Comparison of ENCODE assay signal across 8 mouse cellular contexts in the genomic region with DNA sequence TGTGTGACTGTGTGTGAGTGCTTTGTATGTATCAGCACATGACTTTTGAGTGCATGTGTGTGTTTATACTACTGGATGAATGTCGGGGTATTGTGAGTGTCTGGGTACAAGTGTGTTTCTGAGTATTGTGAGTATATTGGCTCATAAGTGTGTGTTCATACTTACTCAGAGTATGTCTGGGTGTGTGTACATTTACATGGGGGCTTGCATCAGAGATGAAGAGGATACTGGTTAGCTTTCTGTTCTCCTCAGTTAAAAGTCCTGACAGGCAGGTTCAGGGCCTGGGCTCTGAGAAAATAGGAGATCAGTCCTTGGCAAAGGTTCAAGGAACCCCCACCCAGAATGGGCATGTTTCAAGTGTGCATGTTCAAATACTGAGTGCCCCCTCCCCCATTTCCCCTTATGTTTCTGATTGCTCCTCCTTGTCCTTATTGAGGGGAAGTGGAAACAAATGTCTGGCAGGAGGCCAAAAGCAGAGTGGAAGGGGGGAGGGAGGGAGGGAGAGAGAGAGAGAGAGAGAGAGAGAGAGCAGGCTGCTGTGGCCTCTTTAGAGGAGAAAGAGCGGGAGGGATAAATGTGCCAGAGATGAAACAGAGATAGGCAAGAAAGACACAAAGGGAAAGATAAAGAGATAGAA.
DNase-seq lines count a peak whose midpoint lies in the region; ATAC-seq lines count a peak whose summit lies in the region.

No protein-coding gene starts in this region.

- DNase-seq in 416B (ENCODE audit: low read depth) (peak; percentile 65), adipocyte (ENCODE audit: low spot score) (peak; percentile 39)
- peak; percentile 77 for DNase-seq in heart, embryonic 10.5 days (ENCODE audit: low spot score)
- peak; percentile 82 for DNase-seq in limb, embryonic 11.5 days (ENCODE audit: low spot score)
- no peak for DNase-seq in cerebellum, adult 8-10 months
- DNase-seq in ovary, postnatal 36 days (ENCODE audit: low spot score): no peak

- 51% methylated on average over 2 of the region's 2 CpGs for WGBS in heart, embryonic 10.5 days
- 49% methylated on average over 2 of the region's 2 CpGs for WGBS in limb, embryonic 11.5 days
- 54% methylated on average over 2 of the region's 2 CpGs for WGBS in midbrain, embryonic 15.5 days

- no peak overlapping the region for H3K4me3 ChIP-seq in heart, embryonic 10.5 days
- no peak overlapping the region for H3K4me3 ChIP-seq in limb, embryonic 11.5 days (ENCODE audit: low read depth, low read length)
- no peak overlapping the region for H3K4me3 ChIP-seq in midbrain, embryonic 15.5 days

- no peak overlapping the region for H3K4me2 ChIP-seq in limb, embryonic 11.5 days (ENCODE audit: low read depth, severe bottlenecking)
- H3K4me2 ChIP-seq in midbrain, embryonic 15.5 days: no peak overlapping the region

- no peaks in the 10 kb centered on the region for H3K27me3 ChIP-seq in heart, embryonic 10.5 days (ENCODE audit: insufficient read depth, poor library complexity, severe bottlenecking)
- no peaks in the 10 kb centered on the region for H3K27me3 ChIP-seq in limb, embryonic 11.5 days (ENCODE audit: control insufficient read depth, insufficient read depth, low read length)
- H3K27me3 ChIP-seq in midbrain, embryonic 15.5 days (replicated peaks): no peaks in the 10 kb centered on the region

- H3K27ac ChIP-seq in heart, embryonic 10.5 days: peak overlapping the region; percentile 80
- peak overlapping the region; percentile 90 for H3K27ac ChIP-seq in limb, embryonic 11.5 days (replicated peaks; ENCODE audit: low read depth, low read length)
- H3K27ac ChIP-seq in midbrain, embryonic 15.5 days: peak overlapping the region; percentile 54

- H3K9ac ChIP-seq in limb, embryonic 11.5 days (ENCODE audit: low read length): no peak overlapping the region
- H3K9ac ChIP-seq in midbrain, embryonic 15.5 days: no peak overlapping the region

- no peaks in the 10 kb centered on the region for H3K9me3 ChIP-seq in heart, embryonic 10.5 days
- H3K9me3 ChIP-seq in limb, embryonic 11.5 days (ENCODE audit: control insufficient read depth, low read length): no peaks in the 10 kb centered on the region
- no peaks in the 10 kb centered on the region for H3K9me3 ChIP-seq in midbrain, embryonic 15.5 days

- no peaks in the 10 kb centered on the region for H3K36me3 ChIP-seq in heart, embryonic 10.5 days
- no peaks in the 10 kb centered on the region for H3K36me3 ChIP-seq in limb, embryonic 11.5 days (ENCODE audit: control insufficient read depth, insufficient read depth, low read length)
- no peaks in the 10 kb centered on the region for H3K36me3 ChIP-seq in midbrain, embryonic 15.5 days (replicated peaks)

- peaks cover 22% of the 10 kb centered on the region for H3K4me1 ChIP-seq in heart, embryonic 10.5 days
- peaks cover 15% of the 10 kb centered on the region for H3K4me1 ChIP-seq in limb, embryonic 11.5 days (ENCODE audit: control insufficient read depth, insufficient read depth, low read length)
- H3K4me1 ChIP-seq in midbrain, embryonic 15.5 days: peaks cover 14% of the 10 kb centered on the region

- peak; percentile 78 for ATAC-seq in limb, embryonic 11.5 days (ENCODE audit: insufficient number of reproducible peaks, low FRiP score, low TSS enrichment, low read depth)
- ATAC-seq in midbrain, embryonic 15.5 days (replicated peaks): peak; percentile 72
- ATAC-seq in erythroblast, adult 5-6 weeks (replicated peaks; ENCODE audit: low FRiP score, poor library complexity, severe bottlenecking): no peak

Comparison
In these comparisons a context has a peak if more than half of its experiments do, and no peak if none do; other contexts are left out.
1. DNase-seq: peak in 416B (single experiment), adipocyte (single experiment), heart, embryonic 10.5 days (single experiment) and limb, embryonic 11.5 days (single experiment); none in cerebellum, adult 8-10 months (single experiment) and ovary, postnatal 36 days (single experiment).
2. Peak in every context shown above with its lines, with median percentiles within 50 percentile points of each other: H3K27ac ChIP-seq.